Mouse (Mus musculus) mouse trophoblast stem cell (cell line): ENCODE results near the gene Hist1h2bg.
"Not testable (repeated sequence)": the region's sequence is repeated elsewhere in the genome, so short reads cannot be mapped to it uniquely, and the experiment has no call there.

Source experiments
- in situ Hi-C, 2 experiments: fragments of 300-500 bp; cut with MseI, MboI; formaldehyde crosslinking; loops; 2 replicates in 1 of 2; 3 replicates in 1 of 2; pipeline ENCODE4 v1.15.1; 2025

Hist1h2bg gene

GRCm38 (mm10) chr13:23571022-23571503, at the start of gene Hist1h2bg, which contains the start of gene Hist1h2ae:
TSS of gene Hist1h2bg (plus strand) at chr13:23571396.
TSS of gene Hist1h2ae (minus strand) at chr13:23571220.
- in situ Hi-C loops: no loop called here

- in situ Hi-C loops: loop anchor here (10.0 to 25.0 kb wide), 2 partner anchors 1477 to 1484 kb away; partner anchors contain the start of genes Hist1h2ag (in 2 of the 2), Hist1h2bj (in 2 of the 2), Hist1h4i (in 2 of the 2) and Hist1h2ah (in 1 of the 2)
Observed at GRCm38 (mm10) chr13:23521703-23522102, 49.5 kb upstream of the Hist1h2bg start.

- in situ Hi-C loops: loop anchor here (10.0 to 25.0 kb wide), 2 partner anchors 1479 to 1487 kb away; partner anchors contain the start of genes Hist1h2ag (in 2 of the 2), Hist1h2bj (in 2 of the 2), Hist1h4i (in 2 of the 2) and Hist1h2ah (in 1 of the 2)
Observed at GRCm38 (mm10) chr13:23523976-23524375, 47.2 kb upstream of the Hist1h2bg start.

- in situ Hi-C loops: loop anchor here (10.0 to 25.0 kb wide), 2 partner anchors 1480 to 1487 kb away; partner anchors contain the start of genes Hist1h2ag (in 2 of the 2), Hist1h2bj (in 2 of the 2), Hist1h4i (in 2 of the 2) and Hist1h2ah (in 1 of the 2)
Observed at GRCm38 (mm10) chr13:23524654-23525053, 46.5 kb upstream of the Hist1h2bg start.

- in situ Hi-C loops: loop anchor here in 1 of 2 experiments (10.0 kb wide), 1 partner anchor 1481 kb away; the partner anchor contains the start of genes Hist1h2ag, Hist1h2bj and Hist1h4i
Observed at GRCm38 (mm10) chr13:23525901-23526300, 45.3 kb upstream of the Hist1h2bg start.

GRCm38 (mm10) chr13:23526312-23526711, 44.9 kb upstream of the Hist1h2bg start:
- in situ Hi-C loops: loop anchor here in 1 of 2 experiments (10.0 kb wide), 1 partner anchor 1482 kb away; the partner anchor contains the start of genes Hist1h2ag, Hist1h2bj and Hist1h4i

- in situ Hi-C loops: loop anchor here in 1 of 2 experiments (10.0 kb wide), 1 partner anchor 1484 kb away; the partner anchor contains the start of genes Hist1h2ag, Hist1h2bj and Hist1h4i
Observed at GRCm38 (mm10) chr13:23529005-23529404, 42.2 kb upstream of the Hist1h2bg start.

- in situ Hi-C loops: loop anchor here in 1 of 2 experiments (10.0 kb wide), 1 partner anchor 1485 kb away; the partner anchor contains the start of genes Hist1h2ag, Hist1h2bj and Hist1h4i
Observed at GRCm38 (mm10) chr13:23529480-23530165, 41.6 kb upstream of the Hist1h2bg start.

GRCm38 (mm10) chr13:23530181-23530900, 40.9 kb upstream of the Hist1h2bg start:
- in situ Hi-C loops: no loop called here

- in situ Hi-C loops: no loop called here
Observed at GRCm38 (mm10) chr13:23530901-23531875, 40.0 kb upstream of the Hist1h2bg start, which contains the start of gene Hist1h4h. TSS of gene Hist1h4h (plus strand) at chr13:23531050.

GRCm38 (mm10) chr13:23532262-23533075, 38.7 kb upstream of the Hist1h2bg start:
- in situ Hi-C loops: no loop called here

- in situ Hi-C loops: not testable (repeated sequence)
Observed at GRCm38 (mm10) chr13:23533560-23534367, 37.4 kb upstream of the Hist1h2bg start, which contains the start of gene Hist1h2af. TSS of gene Hist1h2af (plus strand) at chr13:23533906.

- in situ Hi-C loops: no loop called here
Observed at GRCm38 (mm10) chr13:23534368-23535131, 36.6 kb upstream of the Hist1h2bg start.

GRCm38 (mm10) chr13:23535137-23536075, 35.8 kb upstream of the Hist1h2bg start, which contains the start of gene Hist1h3g:
TSS of gene Hist1h3g (plus strand) at chr13:23535422.
- in situ Hi-C loops: not testable (repeated sequence)

- in situ Hi-C loops: no loop called here
Observed at GRCm38 (mm10) chr13:23536076-23536822, 34.9 kb upstream of the Hist1h2bg start.
